Mouse (Mus musculus) myocyte (in vitro differentiated cells): ENCODE measurements at regions not wholly inside any gene's neighbourhood (a gene's known extent, or its start where the extent isn't known, plus 50 kb on each side); places are given as distances from the start of the nearest gene placed in this dataset.

ENCODE experiments used
- CEBPB ChIP-seq: IDR thresholded peaks from 2 replicates; pipeline ENCODE4 v1.6.1; 2011; ENCODE audit warnings: mild to moderate bottlenecking, moderate library complexity; ENCODE audit not compliant: poor library complexity, insufficient read depth, severe bottlenecking
- MYOG ChIP-seq, 3 experiments: IDR thresholded peaks; one replicate each; pipeline ENCODE4 v1.6.1; 2011; ENCODE audit warnings: control low read depth in 2 of 3, low read depth in 2 of 3, mild to moderate bottlenecking in 2 of 3; ENCODE audit not compliant: insufficient read length in 2 of 3, control insufficient read depth in 1 of 3, insufficient read depth in 1 of 3
- POLR2A ChIP-seq: IDR thresholded peaks from one replicate; pipeline ENCODE4 v1.6.1; 2011; ENCODE audit warnings: low read depth, mild to moderate bottlenecking, control low read depth, moderate library complexity; ENCODE audit not compliant: insufficient read length
- USF1 ChIP-seq: IDR thresholded peaks from one replicate; pipeline ENCODE4 v1.6.1; 2011; ENCODE audit warnings: low read depth, mild to moderate bottlenecking, control low read depth, moderate library complexity

DNA sequence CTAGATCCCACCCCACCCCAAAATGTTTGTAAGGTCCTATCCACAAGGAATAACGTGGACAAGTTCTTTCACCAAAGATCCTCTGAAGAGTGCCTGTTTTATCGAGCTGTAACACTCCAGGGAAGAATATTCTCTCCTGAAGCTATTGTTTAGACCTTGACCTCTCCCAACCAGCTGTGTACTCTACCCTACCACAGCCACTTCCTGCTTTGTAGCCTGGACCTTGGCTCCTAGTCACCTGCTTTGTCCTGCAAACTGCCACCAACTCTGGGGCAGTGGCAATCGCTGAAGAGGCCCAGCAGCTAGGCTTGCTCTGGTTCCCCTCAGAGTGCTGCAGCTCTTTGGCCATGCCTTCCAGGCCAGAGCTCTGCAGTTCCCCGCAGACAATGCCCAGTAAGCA lies 239.1 kb downstream of the Hace1 start:
- TF ChIP-seq POLR2A (no peak), MYOG (IDR thresholded peaks at IDR 0.05; ENCODE audit: control insufficient read depth in 1 of 3, insufficient read depth in 1 of 3, insufficient read length in 2 of 3, low read depth in 2 of 3) (no peak), USF1 (no peak), CEBPB (no peak)
